Mouse (Mus musculus) MEL (cell line): ENCODE results near the gene Lman2. TPM values are rescaled to one million over a fixed set of nuclear protein-coding genes. Genes with fewer than 3 reads are reported as not detected.

Source experiments
- DNase-seq: peaks from one replicate; pipeline ENCODE4 v3.0.0; 2011; ENCODE audit warnings: low read depth, low spot score
- H3K27ac ChIP-seq: 2 replicates; pipeline ENCODE4 v1.5.1; 2012; ENCODE audit warnings: low read depth, mild to moderate bottlenecking, control low read depth, low read length, moderate library complexity; ENCODE audit not compliant: control insufficient read depth
- H3K27me3 ChIP-seq, 2 experiments: fragments of 150-350 bp in 1 of 2; sonication (generic) in 1 of 2; 2 replicates each; pipeline ENCODE4 v1.6.1; 2012; ENCODE audit warnings: low read length in 2 of 2, mild to moderate bottlenecking in 2 of 2, improper control_type of control experiment in 1 of 2, moderate library complexity in 1 of 2; ENCODE audit not compliant: insufficient read depth in 2 of 2, control insufficient read depth in 1 of 2
- H3K36me3 ChIP-seq, 2 experiments: 2 replicates each; pipeline ENCODE4 v1.6.1; 2012 to 2014; ENCODE audit warnings: low read length in 2 of 2, improper control_type of control experiment in 1 of 2, inconsistent platforms in 1 of 2, mild to moderate bottlenecking in 1 of 2; ENCODE audit not compliant: insufficient read depth in 2 of 2, control insufficient read depth in 1 of 2
- H3K4me1 ChIP-seq, 2 experiments: fragments of 150-350 bp in 1 of 2; sonication (generic) in 1 of 2; 2 replicates each; pipeline ENCODE4 v1.6.1; 2012; ENCODE audit warnings: low read length in 2 of 2, improper control_type of control experiment in 1 of 2, mild to moderate bottlenecking in 1 of 2; ENCODE audit not compliant: insufficient read depth in 2 of 2, control insufficient read depth in 1 of 2
- H3K4me3 ChIP-seq, 2 experiments: fragments of 150-350 bp in 1 of 2; sonication (generic) in 1 of 2; 2 replicates each; pipeline ENCODE4 v1.5.1; 2012; ENCODE audit warnings: low read depth in 2 of 2, low read length in 2 of 2, mild to moderate bottlenecking in 2 of 2, moderate library complexity in 2 of 2, control low read depth in 1 of 2, improper control_type of control experiment in 1 of 2; ENCODE audit not compliant: control insufficient read depth in 1 of 2, insufficient read depth in 1 of 2
- H3K79me2 ChIP-seq: 2 replicates; pipeline ENCODE4 v1.6.1; 2012; ENCODE audit warnings: mild to moderate bottlenecking, low read length, moderate library complexity; ENCODE audit not compliant: control insufficient read depth, poor library complexity, insufficient read depth
- H3K9ac ChIP-seq: 2 replicates; pipeline ENCODE4 v1.6.1; 2012; ENCODE audit warnings: low read depth, mild to moderate bottlenecking, control low read depth, low read length, moderate library complexity; ENCODE audit not compliant: control insufficient read depth, poor library complexity, severe bottlenecking
- H3K9me3 ChIP-seq: fragments of 150-350 bp; sonication (generic); replicated peaks from 2 replicates; pipeline ENCODE4 v1.6.1; 2012; ENCODE audit warnings: mild to moderate bottlenecking, low read length, improper control_type of control experiment, moderate library complexity; ENCODE audit not compliant: insufficient read depth
- BHLHE40 ChIP-seq: IDR thresholded peaks from 2 replicates; pipeline ENCODE4 v1.6.1; 2012; ENCODE audit warnings: low read depth, mild to moderate bottlenecking, inconsistent platforms, low read length, improper control_type of control experiment, borderline replicate concordance
- CHD2 ChIP-seq: IDR thresholded peaks from 2 replicates; pipeline ENCODE4 v1.6.1; 2011; ENCODE audit warnings: low read length, improper control_type of control experiment
- CTCF ChIP-seq, 3 experiments: IDR thresholded peaks in 2 of 3; conservative IDR thresholded peaks in 1 of 3; 2 replicates each; pipeline ENCODE4 v1.5.1; 2011 to 2012; ENCODE audit warnings: low read length in 3 of 3, low read depth in 2 of 3, mild to moderate bottlenecking in 2 of 3, improper control_type of control experiment in 1 of 3, inconsistent platforms in 1 of 3, mixed read lengths in 1 of 3, moderate library complexity in 1 of 3; ENCODE audit not compliant: control insufficient read depth in 1 of 3, insufficient read depth in 1 of 3, poor library complexity in 1 of 3, severe bottlenecking in 1 of 3
- E2F4 ChIP-seq: IDR thresholded peaks from 2 replicates; pipeline ENCODE4 v1.6.1; 2011; ENCODE audit warnings: low read depth, low read length, improper control_type of control experiment, borderline replicate concordance
- ELF1 ChIP-seq: IDR thresholded peaks from 2 replicates; pipeline ENCODE4 v1.6.1; 2014; ENCODE audit warnings: low read depth, mild to moderate bottlenecking, inconsistent platforms, low read length, improper control_type of control experiment, moderate library complexity
- EP300 ChIP-seq, 2 experiments: IDR thresholded peaks; 2 replicates each; pipeline ENCODE4 v1.6.1; 2011; ENCODE audit warnings: improper control_type of control experiment in 2 of 2, low read length in 2 of 2, low read depth in 1 of 2, mild to moderate bottlenecking in 1 of 2
- GATA1 ChIP-seq: IDR thresholded peaks from 2 replicates; pipeline ENCODE4 v1.6.1; 2011; ENCODE audit warnings: low read depth, low read length, improper control_type of control experiment
- HCFC1 ChIP-seq: IDR thresholded peaks from 2 replicates; pipeline ENCODE4 v1.6.1; 2012; ENCODE audit warnings: low read depth, mild to moderate bottlenecking, inconsistent platforms, low read length, improper control_type of control experiment, moderate library complexity
- JUND ChIP-seq: IDR thresholded peaks from 2 replicates; pipeline ENCODE4 v1.6.1; 2011; ENCODE audit warnings: low read depth, mild to moderate bottlenecking, improper control_type of control experiment, low read length
- KAT2A ChIP-seq: conservative IDR thresholded peaks from 2 replicates; pipeline ENCODE4 v1.6.1; 2012; ENCODE audit warnings: low read depth, low read length, improper control_type of control experiment, inconsistent platforms
- MAFK ChIP-seq: IDR thresholded peaks from 2 replicates; pipeline ENCODE4 v1.6.1; 2011; ENCODE audit warnings: low read depth, mild to moderate bottlenecking, low read length, improper control_type of control experiment, borderline replicate concordance
- MAX ChIP-seq: IDR thresholded peaks from 2 replicates; pipeline ENCODE4 v1.6.1; 2011; ENCODE audit warnings: low read length, improper control_type of control experiment
- MXI1 ChIP-seq: IDR thresholded peaks from 2 replicates; pipeline ENCODE4 v1.6.1; 2011; ENCODE audit warnings: mild to moderate bottlenecking, low read depth, low read length, improper control_type of control experiment
- MYB ChIP-seq: IDR thresholded peaks from 2 replicates; pipeline ENCODE4 v1.6.1; 2011; ENCODE audit warnings: mild to moderate bottlenecking, low read depth, low read length, improper control_type of control experiment
- MYC ChIP-seq: IDR thresholded peaks from 2 replicates; pipeline ENCODE4 v1.6.1; 2011; ENCODE audit warnings: low read depth, mild to moderate bottlenecking, low read length, improper control_type of control experiment, moderate library complexity
- NELFE ChIP-seq: IDR thresholded peaks from 2 replicates; pipeline ENCODE4 v1.6.1; 2011; ENCODE audit warnings: low read depth, low read length, improper control_type of control experiment
- NRF1 ChIP-seq: IDR thresholded peaks from 2 replicates; pipeline ENCODE4 v1.6.1; 2014; ENCODE audit warnings: low read depth, mild to moderate bottlenecking, inconsistent platforms, low read length, improper control_type of control experiment, moderate library complexity; ENCODE audit not compliant: poor library complexity, insufficient read depth, severe bottlenecking
- POLR2A ChIP-seq, 2 experiments: IDR thresholded peaks; 2 replicates each; pipeline ENCODE4 v1.6.1; 2011 to 2012; ENCODE audit warnings: low read length in 2 of 2, mild to moderate bottlenecking in 2 of 2, control low read depth in 1 of 2, improper control_type of control experiment in 1 of 2, low read depth in 1 of 2, moderate library complexity in 1 of 2; ENCODE audit not compliant: control insufficient read depth in 1 of 2, insufficient read depth in 1 of 2, poor library complexity in 1 of 2
- POLR2AphosphoS5 ChIP-seq: IDR thresholded peaks from 2 replicates; pipeline ENCODE4 v1.6.1; 2012; ENCODE audit warnings: low read depth, borderline replicate concordance, mild to moderate bottlenecking, inconsistent platforms, low read length, moderate library complexity, mixed read lengths
- RAD21 ChIP-seq: IDR thresholded peaks from 2 replicates; pipeline ENCODE4 v1.6.1; 2011; ENCODE audit warnings: mild to moderate bottlenecking, low read depth, low read length, improper control_type of control experiment
- SIN3A ChIP-seq: IDR thresholded peaks from 2 replicates; pipeline ENCODE4 v1.6.1; 2012; ENCODE audit warnings: low read length, improper control_type of control experiment, inconsistent platforms
- SMC3 ChIP-seq: IDR thresholded peaks from 2 replicates; pipeline ENCODE4 v1.6.1; 2011; ENCODE audit warnings: low read depth, low read length, improper control_type of control experiment
- TBP ChIP-seq: IDR thresholded peaks from 2 replicates; pipeline ENCODE4 v1.8.0; 2011; ENCODE audit warnings: low read depth, low read length, improper control_type of control experiment
- USF1 ChIP-seq: IDR thresholded peaks from 2 replicates; pipeline ENCODE4 v1.6.1; 2014; ENCODE audit warnings: low read depth, mild to moderate bottlenecking, inconsistent platforms, low read length, improper control_type of control experiment, moderate library complexity
- USF2 ChIP-seq, 2 experiments: IDR thresholded peaks; 2 replicates each; pipeline ENCODE4 v1.6.1; 2011 to 2012; ENCODE audit warnings: improper control_type of control experiment in 2 of 2, low read length in 2 of 2, borderline replicate concordance in 1 of 2, inconsistent platforms in 1 of 2, low read depth in 1 of 2, mild to moderate bottlenecking in 1 of 2; ENCODE audit not compliant: insufficient read depth in 1 of 2
- ZC3H11A ChIP-seq: IDR thresholded peaks from 2 replicates; pipeline ENCODE4 v1.6.1; 2012; ENCODE audit warnings: low read depth, mild to moderate bottlenecking, inconsistent platforms, low read length, improper control_type of control experiment
- ZKSCAN1 ChIP-seq: IDR thresholded peaks from 2 replicates; pipeline ENCODE4 v1.6.1; 2012; ENCODE audit warnings: low read depth, mild to moderate bottlenecking, inconsistent platforms, low read length, improper control_type of control experiment, moderate library complexity
- ZMIZ1 ChIP-seq: IDR thresholded peaks from 2 replicates; pipeline ENCODE4 v1.6.1; 2012; ENCODE audit warnings: low read depth, mild to moderate bottlenecking, inconsistent platforms, low read length, improper control_type of control experiment, moderate library complexity
- polyA plus RNA-seq, 2 experiments: library from polyadenylated mRNA; stranded (reverse) in 1 of 2; unstranded in 1 of 2; fragments of >175 nt in 1 of 2; fragments of >200 nt in 1 of 2; gene quantifications; 2 replicates each; pipeline versions ENCODE4 v1.2.1 to v1.2.4; 2012; ENCODE audit warnings: low replicate concordance in 2 of 2, low read depth in 1 of 2; ENCODE audit not compliant: insufficient read length in 2 of 2, insufficient read depth in 1 of 2, missing spikeins in 1 of 2
- total RNA-seq: library from RNA; depleted of rRNA; stranded (reverse); fragments of 300-350 nt; gene quantifications from 2 replicates; pipeline ENCODE4 v1.2.3, GENCODE M21; 2012

The Lman2 gene
- total and polyA plus RNA-seq, 3 experiments, result 86.1 to 239 (median 145) TPM

DNA sequence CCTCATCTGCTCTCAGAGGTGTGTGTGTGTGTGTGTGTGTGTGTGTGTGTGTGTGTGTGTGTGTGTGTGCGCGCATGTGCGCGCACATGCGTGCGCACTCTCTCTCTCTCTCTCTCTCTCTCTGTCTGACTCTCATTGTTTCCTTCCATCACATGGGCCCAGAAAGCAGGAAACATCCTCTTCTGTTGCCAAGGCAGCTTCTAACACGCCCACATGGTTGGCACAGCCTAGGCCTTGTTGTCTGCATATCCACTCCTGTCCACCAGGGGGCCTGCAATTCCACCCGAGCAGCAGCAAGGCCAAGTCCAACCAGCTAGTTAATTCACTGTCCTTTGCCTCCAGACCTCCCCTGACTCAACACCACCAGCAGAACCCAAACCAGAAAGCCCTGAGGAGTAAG is 35.0 kb downstream of the Lman2 start:
- Histone ChIP-seq H3K4me1 (peaks cover 0 to 16% of the 10 kb centered on the region in 2 experiments; a peak in 2 of 4 replicates), H3K36me3 (peaks cover 4 to 9% of the 10 kb centered on the region in 2 experiments; a peak in 2 of 4 replicates), H3K9ac (no peak overlapping the region), H3K9me3 (no peaks in the 10 kb centered on the region), H3K79me2 (peaks cover 10% of the 10 kb centered on the region), H3K4me3 (no peak overlapping the region), H3K27me3 (no peaks in the 10 kb centered on the region), H3K27ac (no peak overlapping the region)
- TF ChIP-seq NRF1 (peak; percentile 63), CHD2 (no peak), ZMIZ1 (no peak), ZKSCAN1 (no peak), SIN3A (peak; percentile 91), POLR2AphosphoS5 (no peak), RAD21 (peak; percentile 69), CTCF (IDR thresholded peaks at IDR 0.05 in 2 of 3, conservative IDR thresholded peaks at IDR 0.05 in 1 of 3; ENCODE audit: control insufficient read depth in 1 of 3, insufficient read depth in 1 of 3, low read depth in 2 of 3, low read length in 3 of 3, poor library complexity in 1 of 3, severe bottlenecking in 1 of 3) (peak; percentile 91 to 97 (median 91)), MYB (no peak), SMC3 (peak; percentile 77), USF1 (peak; percentile 67), JUND (peak; percentile 27; the same call in 1 of the 2 replicates), MAX (peak; percentile 86), POLR2A (IDR thresholded peaks at IDR 0.05; ENCODE audit: control insufficient read depth in 1 of 2, insufficient read depth in 1 of 2, low read depth in 1 of 2, low read length in 2 of 2, poor library complexity in 1 of 2) (no peak), EP300 (IDR thresholded peaks at IDR 0.05; ENCODE audit: low read depth in 1 of 2, low read length in 2 of 2) (no peak), MXI1 (peak; percentile 94), MYC (peak; percentile 76), ELF1 (0 out of 2 replicates have a peak, but pooled peaks have one; percentile 36), E2F4 (no peak), GATA1 (no peak), BHLHE40 (no peak), HCFC1 (no peak), NELFE (no peak), MAFK (no peak), USF2 (IDR thresholded peaks at IDR 0.05; ENCODE audit: borderline replicate concordance in 1 of 2, insufficient read depth in 1 of 2, low read depth in 1 of 2, low read length in 2 of 2) (no peak), TBP (0 out of 2 replicates have a peak, but pooled peaks have one; percentile 32), ZC3H11A (peak; percentile 39; the same call in 1 of the 2 replicates), KAT2A (no peak)
- peak; percentile 94 for DNase-seq
